Mouse (Mus musculus) T-cell, adult 2 months (primary cell): ENCODE results near the gene Arid1b.
A peak's percentile ranks its signal among the peaks of the same experiment; 100 is the strongest.

ENCODE experiments used
- DNase-seq: peaks from one replicate; pipeline ENCODE4 v3.0.0; 2022; ENCODE audit warnings: low spot score

Arid1b gene

DNA sequence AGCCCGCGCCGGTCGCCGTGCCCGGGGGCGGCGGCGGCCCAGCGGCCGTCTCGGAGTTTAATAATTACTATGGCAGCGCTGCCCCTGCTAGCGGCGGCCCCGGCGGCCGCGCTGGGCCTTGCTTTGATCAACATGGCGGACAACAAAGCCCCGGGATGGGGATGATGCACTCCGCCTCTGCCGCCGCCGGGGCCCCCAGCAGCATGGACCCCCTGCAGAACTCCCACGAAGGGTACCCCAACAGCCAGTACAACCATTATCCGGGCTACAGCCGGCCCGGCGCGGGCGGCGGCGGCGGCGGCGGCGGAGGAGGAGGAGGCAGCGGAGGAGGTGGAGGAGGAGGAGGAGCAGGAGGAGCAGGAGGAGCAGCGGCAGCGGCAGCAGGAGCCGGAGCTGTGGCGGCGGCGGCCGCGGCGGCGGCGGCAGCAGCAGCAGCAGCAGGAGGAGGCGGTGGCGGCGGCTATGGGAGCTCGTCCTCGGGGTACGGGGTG, 1.5 kb downstream of the Arid1b start:
- DNase-seq = peak; percentile 79

- DNase-seq = peak; percentile 56
These were observed 2.1 kb downstream of the Arid1b start for GRCm38 (mm10) chr17:4996121-4996813.

- peak; percentile 13 for DNase-seq
These were observed 2.9 kb downstream of the Arid1b start for GRCm38 (mm10) chr17:4996814-4997549.

DNA sequence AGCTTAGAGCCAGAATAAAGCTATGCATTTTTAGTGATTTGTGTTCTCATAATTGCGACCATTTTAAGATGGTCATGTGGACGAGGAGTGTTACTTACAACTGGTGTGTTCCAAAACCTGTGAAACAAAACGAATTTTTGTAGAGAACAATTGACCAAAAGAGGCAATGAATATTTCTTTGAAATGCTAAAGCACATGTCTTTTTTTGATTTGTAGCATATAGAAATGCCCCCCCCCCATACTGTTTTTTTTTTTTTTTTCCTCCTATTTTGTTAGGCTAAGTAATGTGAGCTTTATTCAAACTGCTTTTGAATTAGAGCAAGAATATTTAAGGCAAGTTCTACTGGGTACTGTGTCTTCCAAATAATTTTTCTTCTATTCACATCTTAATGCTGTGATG, 3.8 kb downstream of the Arid1b start:
- DNase-seq = no peak

DNA sequence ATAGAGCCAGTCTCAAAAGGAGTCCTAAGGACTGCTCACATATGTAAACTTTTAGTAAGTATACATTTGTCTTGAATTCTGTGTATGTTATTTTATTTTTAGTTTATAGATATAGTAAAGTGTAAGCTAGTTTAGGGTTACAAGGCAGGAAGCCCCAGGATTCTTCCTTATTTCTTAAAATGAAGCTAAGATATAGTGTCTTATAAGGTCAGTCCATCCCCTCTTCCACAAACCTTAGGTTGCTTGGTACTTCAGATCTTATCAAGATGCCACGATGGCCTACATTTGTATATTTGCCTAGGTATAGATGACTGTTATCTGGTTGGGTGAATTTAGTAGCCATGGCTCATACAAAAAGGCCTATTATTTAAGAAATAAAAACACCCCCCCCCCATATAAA, 5.1 kb downstream of the Arid1b start:
- no peak for DNase-seq

GRCm38 (mm10) chr17:5000001-5000400, 5.9 kb downstream of the Arid1b start:
- DNase-seq = no peak

GRCm38 (mm10) chr17:5000871-5001270, 6.7 kb downstream of the Arid1b start:
- no peak for DNase-seq

- no peak for DNase-seq
These were observed 7.5 kb downstream of the Arid1b start for GRCm38 (mm10) chr17:5001531-5002131.

DNA sequence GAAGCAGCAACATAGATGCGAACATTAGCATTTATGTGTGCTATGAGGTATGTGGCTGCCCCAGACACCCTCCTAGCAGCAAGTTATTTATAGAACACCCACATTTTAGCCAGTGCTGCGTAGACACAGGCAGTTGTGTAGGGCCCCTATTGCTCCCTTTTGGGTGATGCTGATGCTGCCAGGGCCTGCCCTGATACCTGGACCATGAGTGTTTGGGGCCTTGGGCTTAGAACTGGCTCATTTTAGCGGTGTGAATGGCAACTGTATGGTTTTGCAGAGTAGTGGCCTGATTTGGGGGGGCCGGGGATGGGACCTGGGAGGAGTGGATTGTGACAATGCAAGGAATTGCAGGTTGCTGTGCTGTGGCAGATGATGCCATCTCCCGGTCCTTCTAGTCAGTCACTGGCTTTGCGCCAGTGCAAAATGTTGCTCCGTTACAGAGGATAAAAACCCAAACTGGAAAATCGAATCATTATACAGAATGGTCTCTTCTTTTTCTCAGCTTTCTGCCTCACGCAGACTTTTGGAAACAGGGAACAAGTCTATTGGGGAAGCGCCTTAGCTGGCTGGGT, 8.9 kb downstream of the Arid1b start:
- no peak for DNase-seq

- DNase-seq = no peak
These were observed 10.1 kb downstream of the Arid1b start for GRCm38 (mm10) chr17:5004266-5004665.

GRCm38 (mm10) chr17:5004706-5005105, 10.6 kb downstream of the Arid1b start:
- DNase-seq = no peak

DNA sequence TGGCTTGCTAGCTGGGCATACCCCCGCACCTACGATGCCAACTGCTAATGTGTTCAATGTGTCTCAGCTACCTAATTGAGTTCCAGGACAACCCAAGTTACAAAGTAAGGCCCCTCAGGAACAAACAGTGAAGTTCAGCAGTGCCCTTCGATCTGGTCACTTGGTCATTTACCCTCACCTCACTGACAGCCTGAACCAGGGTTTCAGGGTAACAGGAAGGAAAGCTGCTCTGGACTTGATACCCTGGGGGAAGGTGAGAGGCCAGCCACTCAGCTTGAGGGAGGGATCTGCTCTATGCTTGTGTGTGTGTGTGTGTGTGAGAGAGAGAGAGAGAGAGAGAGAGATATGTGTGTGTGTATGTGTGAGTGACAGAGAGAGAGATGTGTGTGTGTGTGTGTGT, 11.2 kb downstream of the Arid1b start:
- DNase-seq = no peak

DNA sequence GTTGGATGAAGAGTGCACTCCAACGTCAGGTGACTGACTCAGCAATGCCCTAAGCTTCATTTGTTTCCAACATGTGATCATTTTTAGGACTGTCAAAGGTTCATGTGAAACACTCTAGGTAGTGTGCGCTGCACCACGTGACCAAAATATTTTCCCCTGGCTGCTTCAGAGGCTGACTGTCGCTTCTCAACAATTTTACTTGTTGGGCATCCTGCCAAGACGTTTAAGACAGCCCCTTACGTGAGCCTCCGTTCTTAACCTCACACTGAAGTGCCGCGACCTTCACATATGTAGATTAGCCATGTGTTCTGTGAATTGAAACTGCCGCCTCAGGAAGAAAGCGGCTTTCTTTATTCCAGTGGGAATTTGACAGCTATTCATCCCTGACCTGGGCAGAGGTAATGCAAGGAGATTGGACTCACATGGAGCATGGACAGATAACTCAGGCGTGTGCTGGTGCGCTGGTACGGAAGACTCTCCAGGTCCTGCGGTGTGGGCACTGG, 13.1 kb downstream of the Arid1b start:
- peak; percentile 93 for DNase-seq

DNA sequence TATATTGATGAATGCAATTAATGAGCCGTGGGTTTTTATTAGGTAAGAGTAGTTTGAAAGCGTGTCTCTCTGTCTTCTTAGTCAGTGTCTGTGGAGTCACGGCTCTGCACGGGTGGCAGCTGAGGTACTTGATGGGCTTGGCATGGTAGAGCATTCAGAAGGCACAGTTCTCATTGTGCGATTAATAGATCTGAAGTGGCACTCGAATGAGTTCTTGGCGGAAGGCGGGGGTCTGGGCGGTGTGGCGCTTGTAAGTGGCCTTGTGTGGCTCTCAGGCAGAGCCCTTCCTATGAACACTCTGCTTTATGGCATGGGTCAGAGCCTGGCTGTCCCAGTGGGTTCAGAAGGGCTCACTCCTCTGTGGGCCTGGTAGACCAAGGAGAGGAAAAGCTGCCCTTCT, 14.1 kb downstream of the Arid1b start:
- DNase-seq = no peak

DNA sequence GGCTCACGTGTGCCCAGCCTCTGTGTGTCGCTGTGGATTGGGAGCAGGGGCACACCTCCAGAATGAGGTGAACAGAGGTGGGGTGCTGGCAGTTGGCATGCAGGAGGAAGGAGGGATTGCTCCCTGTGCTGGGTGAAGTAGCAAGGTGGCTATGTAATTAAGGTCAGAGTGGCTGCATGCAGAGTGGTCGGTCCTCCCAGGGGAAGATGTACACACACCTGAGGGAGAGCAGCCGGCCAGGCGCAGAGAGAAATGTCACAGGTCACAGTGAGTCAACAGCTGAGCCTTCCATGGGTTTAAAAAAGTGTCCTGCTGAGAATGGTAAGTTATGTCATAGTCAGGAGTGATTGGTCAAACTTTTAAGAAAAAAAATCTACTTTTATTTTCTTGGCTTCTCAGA, 14.6 kb downstream of the Arid1b start:
- no peak for DNase-seq

DNA sequence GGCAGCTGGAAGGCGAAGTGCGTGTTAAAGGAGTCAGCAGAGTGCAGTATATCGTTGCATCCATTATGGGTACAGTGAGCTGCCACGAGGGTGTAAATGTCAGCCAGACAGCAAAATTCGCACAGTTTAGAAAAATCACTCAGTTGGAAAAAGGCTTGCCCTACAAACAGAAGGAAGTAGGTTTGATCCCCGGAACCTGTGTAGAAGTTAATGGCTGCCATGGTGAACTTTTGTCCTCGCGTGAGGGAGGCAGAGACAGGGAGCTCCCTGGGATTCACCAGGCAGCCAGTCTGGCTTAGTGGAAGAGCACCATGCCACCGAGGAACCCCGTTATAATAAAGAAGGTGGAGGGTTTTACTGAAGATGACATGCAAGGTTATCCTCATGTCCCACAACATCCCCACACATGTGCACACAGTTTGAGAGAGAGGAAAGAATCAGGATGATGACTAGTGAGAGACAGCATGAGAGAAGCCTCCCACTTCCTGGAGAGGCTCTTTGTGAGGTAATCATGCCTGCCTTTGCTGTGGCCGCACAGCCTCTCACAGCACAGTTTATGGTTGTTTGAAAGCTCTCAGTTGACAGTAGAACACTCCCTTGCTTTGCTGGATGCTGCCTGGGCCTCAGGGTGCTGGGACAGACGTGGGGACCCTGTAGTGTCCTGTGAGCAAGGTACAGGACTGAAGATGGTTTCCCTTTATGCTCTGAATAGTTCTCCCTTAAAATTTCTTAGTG, 15.6 kb downstream of the Arid1b start:
- DNase-seq = peak; percentile 77

- no peak for DNase-seq
These were observed 16.6 kb downstream of the Arid1b start for GRCm38 (mm10) chr17:5010781-5011180.

DNA sequence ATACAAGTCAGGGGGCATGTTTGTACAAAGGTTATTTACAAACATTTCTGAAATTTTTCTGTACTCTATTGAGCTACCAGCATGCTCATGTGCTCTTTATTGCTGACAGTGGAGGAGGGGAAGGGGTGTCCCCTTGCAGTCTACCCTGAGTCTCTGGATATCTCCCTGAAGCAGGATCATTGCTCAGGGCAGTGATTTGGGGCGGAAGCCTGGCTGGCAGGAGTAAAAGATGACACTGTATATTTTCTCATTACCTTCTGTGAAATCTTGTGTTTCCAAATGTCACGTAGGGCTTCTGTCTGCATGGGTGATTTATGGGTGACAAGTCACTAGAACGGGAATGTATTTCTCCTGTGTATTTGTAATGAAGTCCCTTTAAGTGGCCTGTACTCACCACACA, 18.0 kb downstream of the Arid1b start:
- no peak for DNase-seq

- DNase-seq = no peak
These were observed 18.4 kb downstream of the Arid1b start for GRCm38 (mm10) chr17:5012517-5012916.

GRCm38 (mm10) chr17:5014327-5014957, 20.3 kb downstream of the Arid1b start:
- DNase-seq = no peak

- no peak for DNase-seq
These were observed 22.3 kb downstream of the Arid1b start for GRCm38 (mm10) chr17:5016404-5016803.
